Mouse (Mus musculus): ENCODE results near the gene Nefh. TPM values are rescaled to one million over a fixed set of nuclear protein-coding genes. Genes with fewer than 3 reads are reported as not detected.

Nefh gene
- polyA plus RNA-seq, 1 experiment from 2014 or later, result 0.20 TPM

DNA sequence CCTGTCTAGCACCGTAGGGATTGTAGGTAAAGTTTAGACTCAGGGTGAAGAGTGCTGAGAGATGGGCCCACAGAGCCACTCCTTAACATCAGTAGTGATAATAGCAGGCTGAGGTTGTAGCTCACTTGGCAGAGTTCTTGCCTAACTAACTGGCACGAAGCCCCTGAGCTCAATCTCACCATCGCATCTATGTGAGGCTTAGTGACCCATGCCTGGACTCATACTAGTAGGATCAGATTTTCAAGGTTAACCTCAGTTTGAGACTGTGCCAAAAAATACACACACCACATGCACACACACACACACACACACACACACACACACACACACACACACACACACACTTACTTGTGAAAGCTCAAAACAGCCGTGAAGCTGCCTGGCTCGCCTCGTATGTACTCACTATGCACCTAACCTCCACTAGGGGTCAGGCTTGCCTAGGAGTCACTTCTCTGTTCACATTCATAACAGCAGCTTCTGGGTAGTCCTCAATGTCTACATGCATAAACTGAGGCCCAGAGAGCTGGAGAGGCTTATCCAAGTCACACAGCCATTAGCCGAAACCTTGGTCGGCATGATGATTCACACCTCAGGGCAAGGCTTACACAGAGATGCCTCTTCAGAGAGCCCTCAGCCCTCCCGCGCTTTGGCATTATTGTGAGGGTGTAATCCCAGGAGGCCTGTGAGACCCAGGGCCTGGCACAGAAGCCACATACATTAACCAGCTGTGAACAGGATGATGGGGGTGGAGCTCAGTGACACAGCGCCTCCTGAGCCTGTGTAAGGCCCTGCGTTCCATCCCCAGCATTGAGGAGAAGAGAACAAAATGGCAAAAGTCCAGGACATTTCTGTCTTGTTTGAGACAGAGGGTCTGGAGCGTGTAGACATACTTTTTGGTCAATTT lies 25.4 kb upstream of the Nefh start:
- H3K4me3 ChIP-seq (ENCODE audit: control insufficient read depth in 1 of 2, insufficient read depth in 1 of 2, low read depth in 1 of 2, low read length in 2 of 2), result no peak overlapping the region
- H3K4me2 ChIP-seq (ENCODE audit: low read length), result no peak overlapping the region
- 0 out of 4 replicates have a peak overlapping the region, but pooled peaks of 1 of the 2 experiments have one; percentile 24 for H3K27ac ChIP-seq (replicated peaks in 1 of 2; ENCODE audit: control insufficient read depth in 1 of 2, insufficient read depth in 1 of 2, low read depth in 2 of 2, low read length in 2 of 2)
- ATAC-seq (ENCODE audit: insufficient number of reproducible peaks, insufficient read depth, low FRiP score, low read depth), result no peak
- H3K36me3 ChIP-seq (ENCODE audit: control insufficient read depth, insufficient read depth, low read length), result no peaks in the 10 kb centered on the region
- no peaks in the 10 kb centered on the region for H3K9me3 ChIP-seq (ENCODE audit: control insufficient read depth, low read length)
- WGBS, result 55% methylated on average over 13 of the region's 13 CpGs
- peaks cover 0 to 10% of the 10 kb centered on the region in 2 experiments; a peak in 2 of 4 replicates for H3K4me1 ChIP-seq (ENCODE audit: control insufficient read depth in 2 of 2, insufficient read depth in 2 of 2, low read length in 2 of 2)
- no peaks in the 10 kb centered on the region for H3K27me3 ChIP-seq (ENCODE audit: control insufficient read depth, insufficient read depth, low read length)
- no peak overlapping the region for H3K9ac ChIP-seq (ENCODE audit: low read length)

DNA sequence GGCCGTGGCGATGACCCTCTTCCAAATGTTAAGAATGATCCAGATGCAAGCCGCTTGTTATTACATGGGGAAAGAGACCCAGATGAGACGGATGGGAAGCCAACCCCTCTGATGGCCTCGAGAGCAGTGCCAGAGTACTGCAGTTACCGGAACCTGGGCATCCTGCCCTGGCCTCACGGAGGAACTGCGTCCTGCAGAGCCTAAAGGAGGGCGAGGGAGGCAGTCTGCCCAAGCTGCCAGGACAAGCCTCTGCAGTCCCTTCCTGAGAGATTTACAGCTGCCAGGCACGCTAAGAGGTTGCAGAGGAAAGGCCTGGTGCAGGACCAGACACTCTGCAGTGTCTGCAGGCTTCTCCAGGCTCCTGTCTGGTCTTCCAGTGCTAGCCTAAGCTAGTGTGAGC lies 20.5 kb upstream of the Nefh start:
- H3K9ac ChIP-seq (ENCODE audit: low read length), result no peak overlapping the region
- no peaks in the 10 kb centered on the region for H3K27me3 ChIP-seq (ENCODE audit: control insufficient read depth, insufficient read depth, low read length)
- no peaks in the 10 kb centered on the region for H3K36me3 ChIP-seq (ENCODE audit: control insufficient read depth, insufficient read depth, low read length)
- no peak for ATAC-seq (ENCODE audit: insufficient number of reproducible peaks, insufficient read depth, low FRiP score, low read depth)
- 66% methylated on average over 10 of the region's 10 CpGs for WGBS
- H3K4me2 ChIP-seq (ENCODE audit: low read length), result no peak overlapping the region
- no peaks in the 10 kb centered on the region for H3K9me3 ChIP-seq (ENCODE audit: control insufficient read depth, low read length)
- H3K4me3 ChIP-seq (ENCODE audit: control insufficient read depth in 1 of 2, insufficient read depth in 1 of 2, low read depth in 1 of 2, low read length in 2 of 2), result no peak overlapping the region
- 0 out of 4 replicates have a peak overlapping the region, but pooled peaks of 1 of the 2 experiments have one; percentile 24 for H3K27ac ChIP-seq (replicated peaks in 1 of 2; ENCODE audit: control insufficient read depth in 1 of 2, insufficient read depth in 1 of 2, low read depth in 2 of 2, low read length in 2 of 2)
- peaks cover 0 to 11% of the 10 kb centered on the region in 2 experiments; a peak in 3 of 4 replicates for H3K4me1 ChIP-seq (ENCODE audit: control insufficient read depth in 2 of 2, insufficient read depth in 2 of 2, low read length in 2 of 2)

DNA sequence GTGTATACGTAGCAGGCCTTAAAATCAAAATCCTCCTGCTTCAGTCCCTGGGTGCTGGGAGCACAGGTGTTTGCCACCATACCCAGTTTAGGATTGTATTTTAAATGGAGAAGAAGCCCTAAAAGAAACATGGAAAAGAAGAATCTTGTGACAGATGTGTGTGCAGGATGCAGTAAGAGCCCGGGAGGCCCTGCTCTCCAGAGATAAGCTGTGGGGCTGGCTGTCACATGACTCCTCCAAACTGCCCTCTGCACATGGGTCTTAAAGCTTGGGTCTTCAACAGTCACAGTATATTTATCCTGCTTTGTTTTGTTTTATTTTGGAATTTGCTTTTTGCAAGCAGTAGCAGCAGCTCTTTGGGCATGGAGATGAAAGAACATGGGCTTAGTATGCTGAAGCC lies 19.7 kb upstream of the Nefh start:
- 35% methylated on average over 2 of the region's 2 CpGs for WGBS
- H3K9me3 ChIP-seq (ENCODE audit: control insufficient read depth, low read length), result no peaks in the 10 kb centered on the region
- H3K27ac ChIP-seq (replicated peaks in 1 of 2; ENCODE audit: control insufficient read depth in 1 of 2, insufficient read depth in 1 of 2, low read depth in 2 of 2, low read length in 2 of 2), result no peak overlapping the region
- no peak overlapping the region for H3K4me3 ChIP-seq (ENCODE audit: control insufficient read depth in 1 of 2, insufficient read depth in 1 of 2, low read depth in 1 of 2, low read length in 2 of 2)
- no peak for ATAC-seq (ENCODE audit: insufficient number of reproducible peaks, insufficient read depth, low FRiP score, low read depth)
- H3K27me3 ChIP-seq (ENCODE audit: control insufficient read depth, insufficient read depth, low read length), result no peaks in the 10 kb centered on the region
- H3K4me2 ChIP-seq (ENCODE audit: low read length), result no peak overlapping the region
- H3K36me3 ChIP-seq (ENCODE audit: control insufficient read depth, insufficient read depth, low read length), result no peaks in the 10 kb centered on the region
- peaks cover 0 to 11% of the 10 kb centered on the region in 2 experiments; a peak in 3 of 4 replicates for H3K4me1 ChIP-seq (ENCODE audit: control insufficient read depth in 2 of 2, insufficient read depth in 2 of 2, low read length in 2 of 2)
- no peak overlapping the region for H3K9ac ChIP-seq (ENCODE audit: low read length)

DNA sequence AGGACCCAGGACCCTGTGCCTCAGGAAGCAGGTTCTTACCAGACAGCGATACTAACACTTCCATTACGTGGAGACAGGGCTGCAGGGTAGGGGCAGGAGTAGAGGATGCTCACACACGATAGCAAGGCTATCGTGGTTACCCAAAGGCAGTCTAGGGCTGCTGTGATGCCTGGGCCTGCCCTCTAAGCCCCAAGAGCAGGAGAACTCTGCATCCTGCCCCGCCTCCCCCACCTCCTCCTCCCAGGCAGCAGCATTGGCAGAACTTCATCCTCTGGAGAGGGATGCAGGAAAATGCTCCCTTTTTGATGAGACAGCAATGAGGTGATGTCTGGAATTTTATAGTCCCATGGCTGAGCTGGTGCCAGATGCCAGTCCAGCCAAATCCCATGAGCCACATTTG lies 19.0 kb upstream of the Nefh start:
- 68% methylated on average over 5 of the region's 5 CpGs for WGBS
- Histone ChIP-seq H3K27me3 (ENCODE audit: control insufficient read depth, insufficient read depth, low read length) (no peaks in the 10 kb centered on the region), H3K9ac (ENCODE audit: low read length) (no peak overlapping the region), H3K36me3 (ENCODE audit: control insufficient read depth, insufficient read depth, low read length) (no peaks in the 10 kb centered on the region), H3K4me1 (ENCODE audit: control insufficient read depth in 2 of 2, insufficient read depth in 2 of 2, low read length in 2 of 2) (peaks cover 0 to 11% of the 10 kb centered on the region in 2 experiments; a peak in 3 of 4 replicates), H3K4me3 (ENCODE audit: control insufficient read depth in 1 of 2, insufficient read depth in 1 of 2, low read depth in 1 of 2, low read length in 2 of 2) (no peak overlapping the region), H3K4me2 (ENCODE audit: low read length) (no peak overlapping the region), H3K27ac (replicated peaks in 1 of 2; ENCODE audit: control insufficient read depth in 1 of 2, insufficient read depth in 1 of 2, low read depth in 2 of 2, low read length in 2 of 2) (no peak overlapping the region), H3K9me3 (ENCODE audit: control insufficient read depth, low read length) (no peaks in the 10 kb centered on the region)
- no peak for ATAC-seq (ENCODE audit: insufficient number of reproducible peaks, insufficient read depth, low FRiP score, low read depth)

DNA sequence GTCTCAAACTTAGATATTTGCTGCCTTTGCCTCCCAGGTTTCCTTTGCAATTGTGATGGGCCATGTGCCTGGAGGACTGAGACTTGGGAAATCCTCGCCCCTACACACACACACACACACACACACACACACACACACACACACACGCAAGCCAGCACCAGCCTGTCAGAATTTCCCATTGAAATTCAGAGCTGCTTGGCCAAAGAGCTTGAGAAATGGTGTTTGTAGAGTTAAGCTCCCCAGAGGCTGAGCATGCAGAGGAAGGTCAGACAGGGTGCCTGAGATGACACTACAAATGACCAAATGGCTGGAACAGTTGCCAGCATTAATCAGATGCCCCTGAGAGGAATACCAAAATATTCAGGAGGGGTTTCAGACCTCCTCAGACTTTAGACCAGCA lies 18.5 kb upstream of the Nefh start:
- WGBS, result 57% methylated on average over 2 of the region's 2 CpGs

DNA sequence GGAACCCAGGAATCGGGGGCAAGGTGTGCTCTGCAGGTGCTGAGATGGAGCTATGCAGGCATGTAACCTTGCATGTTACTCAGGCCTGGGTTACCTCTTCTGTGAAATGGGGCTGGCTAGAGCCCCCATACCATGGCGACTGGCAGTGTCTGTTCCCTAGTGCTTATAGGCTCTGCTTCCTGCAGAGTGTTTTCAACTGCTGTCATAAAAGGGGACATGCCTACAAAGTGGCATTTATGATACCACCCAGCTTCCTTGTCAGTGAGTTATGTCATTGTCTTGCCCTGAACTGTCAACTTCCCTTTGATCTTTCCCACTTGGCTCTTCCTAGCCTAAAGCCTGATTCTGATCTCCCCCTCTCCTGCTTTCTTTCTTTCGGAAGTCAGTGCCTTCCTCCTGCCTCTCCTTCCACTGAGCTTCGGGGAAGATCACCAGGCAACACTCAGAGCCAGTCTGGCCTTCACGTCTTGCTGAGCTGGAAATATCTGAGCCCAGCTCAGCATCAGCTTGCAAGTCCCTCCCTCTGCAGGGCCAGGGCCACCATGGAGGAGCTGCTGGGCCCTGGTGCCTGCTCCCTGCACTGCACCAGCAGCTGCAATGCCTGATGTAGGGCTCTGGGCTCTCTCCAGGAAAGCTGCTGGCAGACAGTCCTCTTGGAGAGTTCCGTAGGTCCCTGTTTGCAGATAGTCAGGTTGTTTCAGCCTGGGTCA lies 15.4 kb upstream of the Nefh start:
- WGBS, result 40% methylated on average over 6 of the region's 6 CpGs
- ATAC-seq (ENCODE audit: insufficient number of reproducible peaks, insufficient read depth, low FRiP score, low read depth), result no peak
- H3K27me3 ChIP-seq (ENCODE audit: control insufficient read depth, insufficient read depth, low read length), result no peaks in the 10 kb centered on the region
- H3K4me2 ChIP-seq (ENCODE audit: low read length), result no peak overlapping the region
- peaks cover 0 to 7% of the 10 kb centered on the region in 2 experiments; a peak in 3 of 4 replicates for H3K4me1 ChIP-seq (ENCODE audit: control insufficient read depth in 2 of 2, insufficient read depth in 2 of 2, low read length in 2 of 2)
- H3K9ac ChIP-seq (ENCODE audit: low read length), result no peak overlapping the region
- H3K36me3 ChIP-seq (ENCODE audit: control insufficient read depth, insufficient read depth, low read length), result no peaks in the 10 kb centered on the region
- no peak overlapping the region for H3K4me3 ChIP-seq (ENCODE audit: control insufficient read depth in 1 of 2, insufficient read depth in 1 of 2, low read depth in 1 of 2, low read length in 2 of 2)
- no peaks in the 10 kb centered on the region for H3K9me3 ChIP-seq (ENCODE audit: control insufficient read depth, low read length)
- H3K27ac ChIP-seq (replicated peaks in 1 of 2; ENCODE audit: control insufficient read depth in 1 of 2, insufficient read depth in 1 of 2, low read depth in 2 of 2, low read length in 2 of 2), result no peak overlapping the region

More for the DNA sequence above, 18.5 kb upstream of the Nefh start:
- peaks cover 0 to 11% of the 10 kb centered on the region in 2 experiments; a peak in 3 of 4 replicates for H3K4me1 ChIP-seq (ENCODE audit: control insufficient read depth in 2 of 2, insufficient read depth in 2 of 2, low read length in 2 of 2)
- H3K36me3 ChIP-seq (ENCODE audit: control insufficient read depth, insufficient read depth, low read length), result no peaks in the 10 kb centered on the region
- no peak overlapping the region for H3K27ac ChIP-seq (replicated peaks in 1 of 2; ENCODE audit: control insufficient read depth in 1 of 2, insufficient read depth in 1 of 2, low read depth in 2 of 2, low read length in 2 of 2)
- no peaks in the 10 kb centered on the region for H3K9me3 ChIP-seq (ENCODE audit: control insufficient read depth, low read length)
- no peak for ATAC-seq (ENCODE audit: insufficient number of reproducible peaks, insufficient read depth, low FRiP score, low read depth)
- H3K4me3 ChIP-seq (ENCODE audit: control insufficient read depth in 1 of 2, insufficient read depth in 1 of 2, low read depth in 1 of 2, low read length in 2 of 2), result no peak overlapping the region
- H3K9ac ChIP-seq (ENCODE audit: low read length), result no peak overlapping the region
- H3K27me3 ChIP-seq (ENCODE audit: control insufficient read depth, insufficient read depth, low read length), result no peaks in the 10 kb centered on the region
- H3K4me2 ChIP-seq (ENCODE audit: low read length), result no peak overlapping the region

DNA sequence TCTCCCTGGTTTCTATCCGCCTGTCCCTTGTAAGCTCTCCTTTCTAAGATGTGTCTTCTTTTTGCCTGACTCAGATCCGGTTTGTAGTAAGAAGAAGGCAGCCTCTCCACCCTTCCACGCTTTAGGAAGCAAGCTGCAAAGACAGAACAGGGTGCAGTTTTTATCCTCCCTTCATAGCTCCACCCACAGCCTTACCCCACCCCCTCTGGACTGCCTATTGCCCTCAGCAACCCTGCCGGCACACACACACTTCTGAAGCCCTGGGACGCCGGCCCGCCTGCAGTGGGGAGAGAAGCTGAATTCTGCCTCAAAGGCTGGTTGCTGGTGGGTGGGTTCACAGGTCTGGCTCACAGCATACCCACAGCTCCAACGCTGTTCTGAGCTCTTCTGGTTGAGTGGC lies 6.1 kb upstream of the Nefh start:
- Histone ChIP-seq H3K9me3 (ENCODE audit: control insufficient read depth, low read length) (no peaks in the 10 kb centered on the region), H3K27me3 (ENCODE audit: control insufficient read depth, insufficient read depth, low read length) (peaks cover 62% of the 10 kb centered on the region), H3K36me3 (ENCODE audit: control insufficient read depth, insufficient read depth, low read length) (no peaks in the 10 kb centered on the region), H3K4me3 (ENCODE audit: control insufficient read depth in 1 of 2, insufficient read depth in 1 of 2, low read depth in 1 of 2, low read length in 2 of 2) (no peak overlapping the region), H3K4me1 (ENCODE audit: control insufficient read depth in 2 of 2, insufficient read depth in 2 of 2, low read length in 2 of 2) (peaks cover 0 to 5% of the 10 kb centered on the region in 2 experiments; a peak in 1 of 4 replicates), H3K27ac (replicated peaks in 1 of 2; ENCODE audit: control insufficient read depth in 1 of 2, insufficient read depth in 1 of 2, low read depth in 2 of 2, low read length in 2 of 2) (no peak overlapping the region), H3K4me2 (ENCODE audit: low read length) (no peak overlapping the region), H3K9ac (ENCODE audit: low read length) (no peak overlapping the region)
- no peak for ATAC-seq (ENCODE audit: insufficient number of reproducible peaks, insufficient read depth, low FRiP score, low read depth)
- 2% methylated on average over 8 of the region's 8 CpGs for WGBS
